Mouse (Mus musculus) intestine, embryonic 16.5 days (tissue): ENCODE results near the gene Cdc20b. TPM values are rescaled to one million over a fixed set of nuclear protein-coding genes. Genes with fewer than 3 reads are reported as not detected.

Experiments
- ATAC-seq: fragments of 200-750 bp; cut with Nextera tagmentation; 2 replicates; pipeline ENCODE4 v1.8.0; 2017; ENCODE audit warnings: moderate TSS enrichment, moderate library complexity
- H3K27ac ChIP-seq: fragments of 300-500 bp; sonication (generic); 2 replicates; pipeline ENCODE4 v1.5.1; 2014; ENCODE audit warnings: mild to moderate bottlenecking, low read length
- H3K27me3 ChIP-seq: fragments of 300-500 bp; sonication (generic); replicated peaks from 2 replicates; pipeline ENCODE4 v1.6.1; 2014; ENCODE audit warnings: low read length, control low read depth, mixed read lengths; ENCODE audit not compliant: control insufficient read depth, insufficient read depth
- H3K36me3 ChIP-seq: fragments of 300-500 bp; sonication (generic); 2 replicates; pipeline ENCODE4 v1.6.1; 2014; ENCODE audit warnings: low read length, control low read depth; ENCODE audit not compliant: control insufficient read depth, insufficient read depth
- H3K4me1 ChIP-seq: fragments of 300-500 bp; sonication (generic); 2 replicates; pipeline ENCODE4 v1.6.1; 2014; ENCODE audit warnings: low read length, control low read depth, mixed read lengths; ENCODE audit not compliant: control insufficient read depth, insufficient read depth
- H3K4me2 ChIP-seq: fragments of 300-500 bp; sonication (generic); 2 replicates; pipeline ENCODE4 v1.6.1; 2014; ENCODE audit warnings: low read depth, low read length, control low read depth
- H3K4me3 ChIP-seq: fragments of 300-500 bp; sonication (generic); 2 replicates; pipeline ENCODE4 v1.5.1; 2014; ENCODE audit warnings: mild to moderate bottlenecking, low read length
- H3K9ac ChIP-seq: fragments of 300-500 bp; sonication (generic); 2 replicates; pipeline ENCODE4 v1.6.1; 2014; ENCODE audit warnings: low read depth, low read length
- H3K9me3 ChIP-seq: fragments of 300-500 bp; sonication (generic); 2 replicates; pipeline ENCODE4 v1.6.1; 2016; ENCODE audit warnings: low read length, control low read depth; ENCODE audit not compliant: control insufficient read depth
- WGBS: fragments of 180-500 bp; shearing (Covaris S2); extraction: QIAGEN DNeasy Blood & Tissue Kit; methylation state at CpG from one replicate; pipeline ENCODE4 v1.1.7; 2014; 5-methylcytosine and 5-hydroxymethylcytosine counted together
- polyA plus RNA-seq: library from polyadenylated mRNA; unstranded; fragments of >200 nt; fragmentation: Nextera tagmentation; extraction: Ambion mirVana; gene quantifications from 2 replicates; pipeline ENCODE4 v1.2.1, GENCODE M21; 2015

Cdc20b gene
- polyA plus RNA-seq, result not detected in 2 replicates

- peak; percentile 51 for ATAC-seq
- 1% methylated on average over 46 of the region's 46 CpGs for WGBS
- H3K4me3 ChIP-seq, result peak within 1 kb of the TSS; percentile 52
- H3K27me3 ChIP-seq, result peaks cover 28% of the 10 kb centered on the region; the same call in 1 of the 2 replicates
- peak within 1 kb of the TSS; percentile 34 for H3K9ac ChIP-seq
- no peaks in the 10 kb centered on the region for H3K36me3 ChIP-seq
- H3K9me3 ChIP-seq, result no peaks in the 10 kb centered on the region
- peak within 1 kb of the TSS; percentile 91 for H3K4me2 ChIP-seq
- H3K27ac ChIP-seq, result no peak within 1 kb of the TSS
- peaks cover 4% of the 10 kb centered on the region for H3K4me1 ChIP-seq
Observed at GRCm38 (mm10) chr13:113034950-113035421, at the start of gene Cdc20b. Gene Cdc20b (plus strand): TSS chr13:113035111.

GRCm38 (mm10) chr13:112985605-112986450 is 49.1 kb upstream of the Cdc20b start:
- no peak for ATAC-seq
- H3K27me3 ChIP-seq, result peaks cover 50% of the 10 kb centered on the region
- H3K4me1 ChIP-seq, result peaks cover 21% of the 10 kb centered on the region
- no peak overlapping the region for H3K27ac ChIP-seq
- H3K4me3 ChIP-seq, result no peak overlapping the region
- WGBS, result 10% methylated on average over 18 of the region's 18 CpGs
- H3K36me3 ChIP-seq, result no peaks in the 10 kb centered on the region
- no peak overlapping the region for H3K9ac ChIP-seq
- H3K4me2 ChIP-seq, result no peak overlapping the region
- H3K9me3 ChIP-seq, result no peaks in the 10 kb centered on the region

- H3K27me3 ChIP-seq, result peaks cover 56% of the 10 kb centered on the region
- H3K9ac ChIP-seq, result no peak overlapping the region
- H3K4me2 ChIP-seq, result peak overlapping the region; percentile 100; the same call in 1 of the 2 replicates
- H3K9me3 ChIP-seq, result no peaks in the 10 kb centered on the region
- no peaks in the 10 kb centered on the region for H3K36me3 ChIP-seq
- WGBS, result 2% methylated on average over 17 of the region's 17 CpGs
- peaks cover 21% of the 10 kb centered on the region for H3K4me1 ChIP-seq
- H3K4me3 ChIP-seq, result peak overlapping the region; percentile 62; the same call in 1 of the 2 replicates
- ATAC-seq, result no peak
- no peak overlapping the region for H3K27ac ChIP-seq
Observed at GRCm38 (mm10) chr13:112986451-112986950, 48.4 kb upstream of the Cdc20b start.

- Histone ChIP-seq H3K27ac (no peak within 1 kb of the TSS), H3K4me3 (peak within 1 kb of the TSS; percentile 62), H3K9ac (peak within 1 kb of the TSS; percentile 65), H3K4me1 (peaks cover 21% of the 10 kb centered on the region), H3K36me3 (no peaks in the 10 kb centered on the region), H3K27me3 (peaks cover 62% of the 10 kb centered on the region), H3K9me3 (no peaks in the 10 kb centered on the region), H3K4me2 (peak within 1 kb of the TSS; percentile 100)
- under 1% methylated on average over 47 of the region's 47 CpGs for WGBS
- peak; percentile 99 for ATAC-seq
Observed at GRCm38 (mm10) chr13:112987532-112987943, 47.4 kb upstream of the Cdc20b start, which contains the start of gene Ccno. Gene Ccno (plus strand): TSS chr13:112987802.

- Histone ChIP-seq H3K9ac (peak overlapping the region; percentile 65), H3K4me2 (peak overlapping the region; percentile 100), H3K4me3 (peak overlapping the region; percentile 62), H3K4me1 (peaks cover 21% of the 10 kb centered on the region), H3K27ac (no peak overlapping the region), H3K36me3 (no peaks in the 10 kb centered on the region), H3K9me3 (no peaks in the 10 kb centered on the region), H3K27me3 (peaks cover 64% of the 10 kb centered on the region)
- ATAC-seq, result peak; percentile 57
- under 1% methylated on average over 39 of the region's 39 CpGs for WGBS
Observed at GRCm38 (mm10) chr13:112987991-112988390, 46.9 kb upstream of the Cdc20b start.

- H3K9me3 ChIP-seq, result no peaks in the 10 kb centered on the region
- WGBS, result under 1% methylated on average over 19 of the region's 19 CpGs
- H3K27ac ChIP-seq, result no peak overlapping the region
- peaks cover 28% of the 10 kb centered on the region for H3K4me1 ChIP-seq
- H3K4me2 ChIP-seq, result peak overlapping the region; percentile 100
- peaks cover 73% of the 10 kb centered on the region for H3K27me3 ChIP-seq
- H3K4me3 ChIP-seq, result peak overlapping the region; percentile 62
- no peak for ATAC-seq
- no peaks in the 10 kb centered on the region for H3K36me3 ChIP-seq
- no peak overlapping the region for H3K9ac ChIP-seq
Observed at GRCm38 (mm10) chr13:112988866-112989265, 46.0 kb upstream of the Cdc20b start.

GRCm38 (mm10) chr13:112989541-112989940 is 45.4 kb upstream of the Cdc20b start:
- H3K4me3 ChIP-seq, result peak overlapping the region; percentile 11
- 0 out of 2 replicates have a peak overlapping the region, but pooled peaks have one; percentile 6 for H3K4me2 ChIP-seq
- 1% methylated on average over 23 of the region's 23 CpGs for WGBS

GRCm38 (mm10) chr13:112990346-112990745 is 44.6 kb upstream of the Cdc20b start:
- Histone ChIP-seq H3K4me3 (no peak overlapping the region), H3K9ac (no peak overlapping the region), H3K9me3 (no peaks in the 10 kb centered on the region), H3K4me1 (peaks cover 32% of the 10 kb centered on the region), H3K36me3 (no peaks in the 10 kb centered on the region), H3K27ac (no peak overlapping the region), H3K27me3 (peaks cover 87% of the 10 kb centered on the region), H3K4me2 (no peak overlapping the region)
- WGBS, result 15% methylated on average over 4 of the region's 4 CpGs
- no peak for ATAC-seq

More at GRCm38 (mm10) chr13:112989541-112989940, 45.4 kb upstream of the Cdc20b start:
- Histone ChIP-seq H3K27ac (no peak overlapping the region), H3K27me3 (peaks cover 80% of the 10 kb centered on the region), H3K9me3 (no peaks in the 10 kb centered on the region), H3K36me3 (no peaks in the 10 kb centered on the region), H3K9ac (no peak overlapping the region), H3K4me1 (peaks cover 32% of the 10 kb centered on the region)
- ATAC-seq, result no peak

GRCm38 (mm10) chr13:112993531-112994152 is 41.3 kb upstream of the Cdc20b start, which contains the start of gene Mcidas:
Gene Mcidas (plus strand): TSS chr13:112993845.
- Histone ChIP-seq H3K4me2 (peak within 1 kb of the TSS; percentile 74), H3K36me3 (no peaks in the 10 kb centered on the region), H3K27me3 (peaks cover 82% of the 10 kb centered on the region), H3K27ac (no peak within 1 kb of the TSS), H3K4me3 (peak within 1 kb of the TSS; percentile 41), H3K9ac (peak within 1 kb of the TSS; percentile 40), H3K9me3 (no peaks in the 10 kb centered on the region), H3K4me1 (peaks cover 21% of the 10 kb centered on the region)
- under 1% methylated on average over 63 of the region's 63 CpGs for WGBS
- ATAC-seq, result peak; percentile 39
